Mouse (Mus musculus) thymus, adult 2 months (tissue): ENCODE measurements around the gene Nr1h5.

Experiments
- CTCF ChIP-seq: fragments of 200-500 bp; IDR thresholded peaks from 2 replicates; pipeline ENCODE4 v1.5.1; 2012; ENCODE audit warnings: mild to moderate bottlenecking, control low read depth, low read length, moderate library complexity, borderline replicate concordance; ENCODE audit not compliant: control insufficient read depth, poor library complexity, insufficient read depth; ENCODE audit errors: extremely low read depth
- POLR2A ChIP-seq: fragments of 200-500 bp; IDR thresholded peaks from 2 replicates; pipeline ENCODE4 v1.6.1; 2012; ENCODE audit warnings: mild to moderate bottlenecking, low read length, control low read depth, moderate library complexity; ENCODE audit not compliant: control insufficient read depth, poor library complexity, insufficient read depth; ENCODE audit errors: extremely low read depth

DNA sequence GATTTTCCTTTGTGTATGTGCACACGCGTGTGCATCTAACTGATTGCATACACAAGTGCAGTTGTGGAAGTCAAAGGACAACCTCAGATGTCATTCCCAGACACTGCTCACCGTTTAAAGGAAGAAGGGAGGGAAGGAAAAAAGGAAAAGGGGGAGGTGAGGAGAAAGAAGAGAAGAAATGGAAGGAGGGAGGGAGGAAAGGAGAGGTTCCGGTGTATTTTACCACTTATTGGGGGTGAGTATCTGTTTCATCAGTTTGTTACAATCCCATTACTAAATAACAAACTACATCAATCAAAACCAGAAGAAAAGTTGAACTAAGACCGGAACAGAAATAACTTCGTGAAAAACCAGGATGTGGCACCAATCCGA is 31.3 kb upstream of the Nr1h5 start:
- TF ChIP-seq CTCF (no peak), POLR2A (no peak)
